Mouse (Mus musculus) testis, adult 2 months (tissue): ENCODE measurements around the gene Tnfsf11.

Source experiments
- CTCF ChIP-seq: fragments of 200-500 bp; IDR thresholded peaks from 2 replicates; pipeline ENCODE4 v1.5.1; 2012; ENCODE audit warnings: low read depth, mild to moderate bottlenecking, inconsistent platforms, low read length, moderate library complexity; ENCODE audit not compliant: control insufficient read depth, insufficient read depth, insufficient replicate concordance
- POLR2A ChIP-seq: fragments of 200-500 bp; IDR thresholded peaks from 2 replicates; pipeline ENCODE4 v1.6.1; 2012; ENCODE audit warnings: low read depth, mild to moderate bottlenecking, inconsistent platforms, low read length, moderate library complexity; ENCODE audit not compliant: control insufficient read depth

GRCm38 (mm10) chr14:78352865-78353264 is 45.0 kb upstream of the Tnfsf11 start:
- TF ChIP-seq CTCF (no peak), POLR2A (no peak)
